In genomic region chr2:79188511-79189193, GRCm38 (mm10) we compare ENCODE assay signal across 23 mouse cellular contexts.
DNase-seq lines count a peak whose midpoint lies in the region; ATAC-seq and TF ChIP-seq lines count a peak whose summit lies in the region.
"Had no signal": no experiment of that assay in that cellular context is flagged by ENCODE, and none has a peak within 500 bp of the region (broad histone marks: within the 10 kb centered on the region; RNA-seq: fewer than 3 reads in every experiment).

No protein-coding gene starts in this region.

- no peaks in the 10 kb centered on the region for H3K9me3 ChIP-seq in hindbrain, embryonic 14.5 days (ENCODE audit: control insufficient read depth, low read length)
- H3K9me3 ChIP-seq in hindbrain, embryonic 11.5 days (ENCODE audit: control insufficient read depth, low read length): no peaks in the 10 kb centered on the region
- H3K9me3 ChIP-seq in midbrain, embryonic 11.5 days (ENCODE audit: control insufficient read depth, low read length): no peaks in the 10 kb centered on the region
- H3K9me3 ChIP-seq in midbrain, embryonic 16.5 days (replicated peaks; ENCODE audit: control insufficient read depth, low read length, poor library complexity, severe bottlenecking): no peaks in the 10 kb centered on the region
- H3K9me3 ChIP-seq in hindbrain, embryonic 16.5 days (ENCODE audit: control insufficient read depth, low read length): no peaks in the 10 kb centered on the region
- H3K9me3 ChIP-seq: embryonic facial prominence, embryonic 15.5 days; forebrain, embryonic 10.5 days; G1E; heart, embryonic 15.5 days had no signal

- H3K27me3 ChIP-seq in cerebellum, adult 2 months (ENCODE audit: control insufficient read depth, insufficient read depth, low read length): peaks cover 3% of the 10 kb centered on the region; the same call in 1 of the 2 replicates
- H3K27me3 ChIP-seq in hindbrain, embryonic 14.5 days (ENCODE audit: control insufficient read depth, insufficient read depth, low read length): no peaks in the 10 kb centered on the region
- H3K27me3 ChIP-seq in hindbrain, embryonic 11.5 days (ENCODE audit: control insufficient read depth, insufficient read depth, low read length): no peaks in the 10 kb centered on the region
- no peaks in the 10 kb centered on the region for H3K27me3 ChIP-seq in midbrain, embryonic 11.5 days (ENCODE audit: control insufficient read depth, insufficient read depth, low read length)
- no peaks in the 10 kb centered on the region for H3K27me3 ChIP-seq in midbrain, embryonic 16.5 days (ENCODE audit: control insufficient read depth, insufficient read depth, low read depth, low read length)
- H3K27me3 ChIP-seq in hindbrain, embryonic 16.5 days (replicated peaks; ENCODE audit: control insufficient read depth, insufficient read depth, low read length): no peaks in the 10 kb centered on the region
- H3K27me3 ChIP-seq: embryonic facial prominence, embryonic 15.5 days; heart, embryonic 15.5 days had no signal

- H3K4me1 ChIP-seq in cerebellum, adult 2 months (ENCODE audit: control insufficient read depth, insufficient read depth, low read length): no peaks in the 10 kb centered on the region
- peaks cover 12% of the 10 kb centered on the region; the same call in 1 of the 2 replicates for H3K4me1 ChIP-seq in hindbrain, embryonic 14.5 days (replicated peaks; ENCODE audit: control insufficient read depth, insufficient read depth, low read length)
- no peaks in the 10 kb centered on the region for H3K4me1 ChIP-seq in hindbrain, embryonic 11.5 days (replicated peaks; ENCODE audit: control insufficient read depth, insufficient read depth, low read length)
- H3K4me1 ChIP-seq in midbrain, embryonic 11.5 days (ENCODE audit: control insufficient read depth, insufficient read depth, low read length): no peaks in the 10 kb centered on the region; the same call in 1 of the 2 replicates
- H3K4me1 ChIP-seq in midbrain, embryonic 16.5 days (ENCODE audit: control insufficient read depth, insufficient read depth, low read length): no peaks in the 10 kb centered on the region
- no peaks in the 10 kb centered on the region; the same call in 1 of the 2 replicates for H3K4me1 ChIP-seq in hindbrain, embryonic 16.5 days (ENCODE audit: control insufficient read depth, insufficient read depth, low read depth, low read length)
- H3K4me1 ChIP-seq: heart, embryonic 15.5 days had no signal

- H3K4me3 ChIP-seq in cerebellum, adult 2 months (replicated peaks; ENCODE audit: insufficient read depth, low read depth, low read length): no peak overlapping the region
- no peak overlapping the region for H3K4me3 ChIP-seq in hindbrain, embryonic 14.5 days (replicated peaks; ENCODE audit: low read length)
- H3K4me3 ChIP-seq in hindbrain, embryonic 11.5 days (ENCODE audit: low read depth, low read length): no peak overlapping the region
- no peak overlapping the region for H3K4me3 ChIP-seq in midbrain, embryonic 11.5 days (ENCODE audit: low read depth, low read length)
- no peak overlapping the region for H3K4me3 ChIP-seq in midbrain, embryonic 16.5 days (ENCODE audit: low read depth, low read length)
- H3K4me3 ChIP-seq in hindbrain, embryonic 16.5 days (ENCODE audit: low read length): no peak overlapping the region
- H3K4me3 ChIP-seq: embryonic facial prominence, embryonic 15.5 days; erythroblast, embryonic 14.5 days; forebrain, embryonic 10.5 days; heart, adult 2 months; heart, embryonic 15.5 days had no signal

- no peak overlapping the region for H3K27ac ChIP-seq in cerebellum, adult 2 months (ENCODE audit: insufficient read depth, low read length)
- no peak overlapping the region for H3K27ac ChIP-seq in hindbrain, embryonic 14.5 days
- no peak overlapping the region for H3K27ac ChIP-seq in hindbrain, embryonic 11.5 days (ENCODE audit: low read depth, low read length)
- no peak overlapping the region for H3K27ac ChIP-seq in midbrain, embryonic 11.5 days (ENCODE audit: low read depth, low read length)
- H3K27ac ChIP-seq in midbrain, embryonic 16.5 days (ENCODE audit: low read length): no peak overlapping the region
- H3K27ac ChIP-seq in hindbrain, embryonic 16.5 days (ENCODE audit: low read depth, low read length): no peak overlapping the region
- H3K27ac ChIP-seq: embryonic facial prominence, embryonic 15.5 days; forebrain, embryonic 10.5 days; heart, adult 2 months; heart, embryonic 15.5 days had no signal

- no peak overlapping the region for H3K4me2 ChIP-seq in hindbrain, embryonic 14.5 days (replicated peaks)
- H3K4me2 ChIP-seq in hindbrain, embryonic 11.5 days (replicated peaks; ENCODE audit: low read depth, low read length): no peak overlapping the region
- no peak overlapping the region for H3K4me2 ChIP-seq in midbrain, embryonic 11.5 days
- no peak overlapping the region for H3K4me2 ChIP-seq in midbrain, embryonic 16.5 days (ENCODE audit: low read length)
- no peak overlapping the region for H3K4me2 ChIP-seq in hindbrain, embryonic 16.5 days (ENCODE audit: low read length)
- H3K4me2 ChIP-seq: embryonic facial prominence, embryonic 15.5 days; heart, embryonic 11.5 days; heart, embryonic 15.5 days had no signal

- ATAC-seq in hindbrain, embryonic 14.5 days (ENCODE audit: low FRiP score): peak; percentile 53; the same call in 1 of the 2 replicates
- ATAC-seq in hindbrain, embryonic 11.5 days (ENCODE audit: low FRiP score): no peak
- ATAC-seq in midbrain, embryonic 11.5 days (ENCODE audit: low FRiP score): no peak
- no peak for ATAC-seq in midbrain, embryonic 16.5 days
- ATAC-seq in hindbrain, embryonic 16.5 days: peak; percentile 70
- ATAC-seq: CD4-positive, CD25-positive, alpha-beta regulatory T cell, adult 4 months; forebrain, embryonic 16.5 days had no signal

- no peaks in the 10 kb centered on the region for H3K36me3 ChIP-seq in hindbrain, embryonic 14.5 days (replicated peaks; ENCODE audit: control insufficient read depth, insufficient read depth)
- H3K36me3 ChIP-seq in hindbrain, embryonic 11.5 days (ENCODE audit: control insufficient read depth, insufficient read depth, low read length): no peaks in the 10 kb centered on the region
- no peaks in the 10 kb centered on the region for H3K36me3 ChIP-seq in midbrain, embryonic 11.5 days (ENCODE audit: control insufficient read depth, insufficient read depth, low read length)
- no peaks in the 10 kb centered on the region for H3K36me3 ChIP-seq in midbrain, embryonic 16.5 days (ENCODE audit: control insufficient read depth, insufficient read depth, low read length)
- no peaks in the 10 kb centered on the region for H3K36me3 ChIP-seq in hindbrain, embryonic 16.5 days (ENCODE audit: control insufficient read depth, insufficient read depth, low read length)
- H3K36me3 ChIP-seq: embryonic facial prominence, embryonic 15.5 days; forebrain, embryonic 10.5 days; G1E; heart, embryonic 15.5 days had no signal

- no peak for TF ChIP-seq CTCF in cerebellum, adult 2 months (IDR thresholded peaks at IDR 0.05; ENCODE audit: borderline replicate concordance, insufficient read depth, low read depth, low read length)

- H3K9ac ChIP-seq in hindbrain, embryonic 14.5 days: no peak overlapping the region
- no peak overlapping the region for H3K9ac ChIP-seq in hindbrain, embryonic 11.5 days (ENCODE audit: low read depth, low read length)
- H3K9ac ChIP-seq in midbrain, embryonic 11.5 days (ENCODE audit: low read length): no peak overlapping the region
- H3K9ac ChIP-seq in midbrain, embryonic 16.5 days (ENCODE audit: low read depth, low read length): no peak overlapping the region
- no peak overlapping the region for H3K9ac ChIP-seq in hindbrain, embryonic 16.5 days (ENCODE audit: low read depth, low read length)
- H3K9ac ChIP-seq: embryonic facial prominence, embryonic 15.5 days; heart, embryonic 15.5 days had no signal

- 27% methylated on average over 6 of the region's 6 CpGs for WGBS in cerebellum, adult 2 months
- 62% methylated on average over 6 of the region's 6 CpGs for WGBS in hindbrain, embryonic 14.5 days
- 91% methylated on average over 6 of the region's 6 CpGs for WGBS in hindbrain, embryonic 11.5 days
- WGBS in midbrain, embryonic 11.5 days: 91% methylated on average over 6 of the region's 6 CpGs
- whole genome bisulfite sequencing in midbrain, embryonic 16.5 days: 83% methylated on average over 6 of the region's 6 CpGs
- WGBS in hindbrain, embryonic 16.5 days: 61% methylated on average over 6 of the region's 6 CpGs

- DNase-seq in cerebellum, postnatal 10 days: peak; percentile 66 to 70
- DNase-seq in cerebellum, adult 2 months: no peak
- peak; percentile 33 for DNase-seq in hindbrain, embryonic 14.5 days (ENCODE audit: low spot score)
- DNase-seq in hindbrain, embryonic 11.5 days (ENCODE audit: low spot score): no peak
- DNase-seq in midbrain, embryonic 11.5 days (ENCODE audit: low spot score, missing footprints): peak; percentile 44
- DNase-seq: adrenal gland, postnatal 10 days; B cell, adult 2 months; cerebellum, adult 11 months; cerebellum, adult 9-11 months; embryo, embryonic 11 days; gastrocnemius, postnatal 10 days; heart, adult 2 months; heart, postnatal 14 days had no signal

- no peak for TF ChIP-seq POLR2A in cerebellum, adult 2 months (IDR thresholded peaks at IDR 0.05; ENCODE audit: borderline replicate concordance, insufficient read depth, low read length)

Comparison
In these comparisons a context has a peak if more than half of its experiments do, and no peak if none do; other contexts are left out.
1. DNase-seq: peak in cerebellum, postnatal 10 days (2 of 2), hindbrain, embryonic 14.5 days (single experiment) and midbrain, embryonic 11.5 days (single experiment); none in cerebellum, adult 2 months (0 of 2) and hindbrain, embryonic 11.5 days (single experiment).
2. ATAC-seq: peak in hindbrain, embryonic 14.5 days (single experiment) and hindbrain, embryonic 16.5 days (single experiment); none in hindbrain, embryonic 11.5 days (single experiment), midbrain, embryonic 11.5 days (single experiment) and midbrain, embryonic 16.5 days (single experiment).